10 mouse cellular contexts compared by ENCODE assay signal in the genomic region with DNA sequence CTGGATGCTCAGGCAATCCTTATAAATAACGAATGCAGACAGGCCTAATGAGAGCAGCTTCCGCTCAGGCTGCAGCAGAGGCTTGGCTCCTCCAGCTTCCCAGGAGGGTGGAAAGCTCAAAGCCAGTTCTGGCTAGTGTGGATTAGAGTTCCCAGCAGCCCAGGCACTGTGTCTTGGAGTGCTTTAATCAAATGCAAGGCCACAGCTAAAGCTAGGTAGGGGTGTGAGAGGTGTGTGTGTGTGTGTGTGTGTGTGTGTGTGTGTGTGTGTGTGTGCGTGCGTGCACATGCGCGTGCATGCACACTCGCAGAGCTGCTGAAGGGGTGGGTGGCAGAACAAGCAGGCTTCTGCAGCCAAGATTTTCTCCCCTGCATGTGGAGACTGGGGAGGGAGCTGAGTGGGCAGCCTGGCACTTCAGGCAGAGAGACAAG. TPM values are rescaled to one million over a fixed set of nuclear protein-coding genes. Genes with fewer than 3 reads are reported as not detected.
DNase-seq lines count a peak whose midpoint lies in the region; ATAC-seq and TF ChIP-seq lines count a peak whose summit lies in the region.
"Had no signal": no experiment of that assay in that cellular context is flagged by ENCODE, and none has a peak within 500 bp of the region (broad histone marks: within the 10 kb centered on the region; RNA-seq: fewer than 3 reads in every experiment).

No protein-coding gene starts in this region.

- no peak overlapping the region for H3K9ac ChIP-seq in hindbrain, embryonic 13.5 days
- H3K9ac ChIP-seq: heart, embryonic 15.5 days had no signal

- no peak for TF ChIP-seq CTCF in olfactory bulb, adult 2 months (IDR thresholded peaks at IDR 0.05; ENCODE audit: insufficient read depth, low read depth, low read length)

- no peaks in the 10 kb centered on the region for H3K36me3 ChIP-seq in hindbrain, embryonic 13.5 days
- no peaks in the 10 kb centered on the region for H3K36me3 ChIP-seq in hindbrain, embryonic 10.5 days
- H3K36me3 ChIP-seq: heart, embryonic 15.5 days had no signal

- no peak for ATAC-seq in hindbrain, embryonic 13.5 days (ENCODE audit: low FRiP score)
- no peak for ATAC-seq in activated CD4-positive, CD25-positive, alpha-beta regulatory T cell, adult 4 months

- no peak for DNase-seq in hindbrain, embryonic 10.5 days (ENCODE audit: low spot score)
- DNase-seq in cerebellum, postnatal 36 days: peak; percentile 49 to 53
- DNase-seq in layer of hippocampus, postnatal 14 days (ENCODE audit: low spot score in 2 of 2): peak; percentile 32 to 54
- DNase-seq in heart, postnatal 10 days: no peak
- no peak for DNase-seq in heart, postnatal 25 days (ENCODE audit: low spot score)

- intact Hi-C loops in heart, postnatal 10 days (cut with DNase I): no loop called here
- intact Hi-C loops in heart, postnatal 25 days (cut with DNase I): no loop called here

- no peak overlapping the region for H3K4me3 ChIP-seq in hindbrain, embryonic 13.5 days
- no peak overlapping the region for H3K4me3 ChIP-seq in hindbrain, embryonic 10.5 days
- H3K4me3 ChIP-seq in olfactory bulb, adult 2 months (ENCODE audit: insufficient read depth, low read depth, low read length): no peak overlapping the region
- H3K4me3 ChIP-seq: heart, embryonic 15.5 days had no signal

- no peak overlapping the region for H3K4me2 ChIP-seq in hindbrain, embryonic 13.5 days
- H3K4me2 ChIP-seq: heart, embryonic 15.5 days had no signal

- H3K27ac ChIP-seq in hindbrain, embryonic 13.5 days: peak overlapping the region; percentile 69
- no peak overlapping the region for H3K27ac ChIP-seq in hindbrain, embryonic 10.5 days
- H3K27ac ChIP-seq in olfactory bulb, adult 2 months (ENCODE audit: insufficient read depth, low read depth, low read length): peak overlapping the region; percentile 73; the same call in 1 of the 2 replicates
- H3K27ac ChIP-seq: heart, embryonic 15.5 days had no signal

- 0 out of 2 replicates have a peak, but pooled peaks cover 10% of the 10 kb centered on the region for H3K4me1 ChIP-seq in hindbrain, embryonic 13.5 days (replicated peaks)
- peaks cover 10% of the 10 kb centered on the region for H3K4me1 ChIP-seq in hindbrain, embryonic 10.5 days (replicated peaks)
- peaks cover 12% of the 10 kb centered on the region for H3K4me1 ChIP-seq in olfactory bulb, adult 2 months (ENCODE audit: control insufficient read depth, insufficient read depth, low read length)
- H3K4me1 ChIP-seq: heart, embryonic 15.5 days had no signal

- no peaks in the 10 kb centered on the region for H3K27me3 ChIP-seq in hindbrain, embryonic 13.5 days
- no peaks in the 10 kb centered on the region for H3K27me3 ChIP-seq in hindbrain, embryonic 10.5 days (ENCODE audit: insufficient read depth, poor library complexity, severe bottlenecking)
- H3K27me3 ChIP-seq: CH12.LX; heart, embryonic 15.5 days had no signal

- 81% methylated on average over 7 of the region's 7 CpGs for WGBS in hindbrain, embryonic 13.5 days
- WGBS in hindbrain, embryonic 10.5 days: 83% methylated on average over 7 of the region's 7 CpGs
- WGBS in olfactory bulb, adult 2 months: 51% methylated on average over 7 of the region's 7 CpGs

- no peak for TF ChIP-seq POLR2A in olfactory bulb, adult 2 months (IDR thresholded peaks at IDR 0.05; ENCODE audit: insufficient read depth, low read depth, low read length)

- H3K9me3 ChIP-seq in hindbrain, embryonic 13.5 days: no peaks in the 10 kb centered on the region
- no peaks in the 10 kb centered on the region for H3K9me3 ChIP-seq in hindbrain, embryonic 10.5 days
- H3K9me3 ChIP-seq: heart, embryonic 15.5 days had no signal

RNA-seq across cellular contexts. Expression of gene Lipc, which starts 11.4 kb away (rescaled TPM):
- polyA plus RNA-seq in hindbrain, embryonic 13.5 days (2015; fragmentation: Nextera tagmentation; extraction: Ambion mirVana): not detected in 2 replicates
- not detected in 2 replicates for polyA plus RNA-seq in hindbrain, embryonic 10.5 days (2016; fragmentation: Nextera tagmentation; extraction: Ambion mirVana)
- 1 to 10 TPM in 1 of 2 experiments, under 1 TPM in 1; 0.45 to 1.1 TPM for total RNA-seq in layer of hippocampus, postnatal 14 days (2021)
- not detected in 2 replicates for polyA plus RNA-seq in olfactory bulb, adult 2 months (2012; ENCODE audit: insufficient read depth, insufficient read length, low replicate concordance, missing spikeins)
- polyA plus RNA-seq in activated CD4-positive, CD25-positive, alpha-beta regulatory T cell, adult 4 months (2017; shearing (Covaris generic)): under 1 TPM in 1 of 2 experiments, not detected in 1; 0.37 TPM
- under 1 TPM in 1 of 2 experiments, not detected in 1; 0.27 TPM for total RNA-seq in heart, postnatal 10 days (2021)
- under 1 TPM in 1 of 2 experiments, not detected in 1; 0.31 TPM for total RNA-seq in heart, postnatal 25 days (2021)

Comparison
In these comparisons a context has a peak if more than half of its experiments do, and no peak if none do; other contexts are left out.
1. DNase-seq: peak in cerebellum, postnatal 36 days (2 of 2) and layer of hippocampus, postnatal 14 days (2 of 2); none in hindbrain, embryonic 10.5 days (single experiment), heart, postnatal 10 days (0 of 2) and heart, postnatal 25 days (single experiment).